Mouse (Mus musculus): ENCODE results near the gene Kat14. TPM values are rescaled to one million over a fixed set of nuclear protein-coding genes. Genes with fewer than 3 reads are reported as not detected.

The Kat14 gene
- total RNA-seq, 2 experiments from 2014 or later = 32.2 to 36.0 TPM

GRCm38 (mm10) chr2:144439191-144439700 lies 70.5 kb downstream of the Kat14 start:
- intact Hi-C loops (cut with DNase I) = no loop called here
- no peak for DNase-seq (ENCODE audit: low spot score in 2 of 2)

- intact Hi-C loops (cut with DNase I) = no loop called here
- DNase-seq (ENCODE audit: low spot score in 2 of 2) = peak; percentile 54 to 87
These were observed 72.7 kb downstream of the Kat14 start for GRCm38 (mm10) chr2:144441386-144441915.

GRCm38 (mm10) chr2:144446360-144446999 lies 77.7 kb downstream of the Kat14 start:
- intact Hi-C loops (cut with DNase I) = no loop called here
- DNase-seq (ENCODE audit: low spot score in 2 of 2) = peak in 1 of 2 experiments; percentile 33

GRCm38 (mm10) chr2:144450378-144450777 lies 81.6 kb downstream of the Kat14 start:
- no peak for DNase-seq (ENCODE audit: low spot score in 2 of 2)
- intact Hi-C loops (cut with DNase I) = loop anchor here (5.0 to 10.0 kb wide), 2 partner anchors 148 to 1336 kb away; no protein-coding TSS in a partner anchor

DNA sequence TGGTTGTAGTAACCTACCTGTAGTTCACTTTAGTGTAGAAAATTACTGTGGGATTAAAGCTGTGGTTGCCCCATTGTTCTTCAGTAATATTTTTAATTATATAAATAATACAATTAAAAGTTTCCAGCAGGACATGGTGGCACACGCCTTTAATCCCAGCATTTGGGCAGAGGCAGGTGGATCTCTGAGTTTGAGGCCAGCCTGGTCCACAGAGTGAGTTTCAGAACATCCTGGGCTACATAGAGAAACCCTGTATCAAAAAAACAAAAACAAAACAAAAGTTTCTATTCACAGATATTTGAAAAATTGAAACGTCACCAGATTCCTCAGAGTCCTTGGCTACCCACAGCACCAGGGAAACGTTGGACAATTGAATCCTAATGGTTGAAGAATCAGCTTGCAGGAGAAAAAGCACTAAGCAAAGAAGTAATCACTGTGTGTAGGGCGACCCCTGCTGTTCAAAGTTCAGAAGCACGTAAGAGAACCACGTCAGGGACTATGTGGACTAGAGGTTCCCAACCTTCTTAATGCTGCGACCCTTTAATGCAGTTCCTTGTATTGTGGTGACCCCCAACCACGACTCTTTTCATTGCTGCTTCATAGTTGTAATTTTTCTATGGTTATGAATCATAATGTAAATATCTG lies 83.7 kb downstream of the Kat14 start:
- intact Hi-C loops (cut with DNase I) = loop anchor here (2.0 to 10.0 kb wide), 4 partner anchors 150 to 1338 kb away; no protein-coding TSS in a partner anchor

More for the DNA sequence above, 83.7 kb downstream of the Kat14 start:
- DNase-seq (ENCODE audit: low spot score in 2 of 2) = peak; percentile 83 to 90

Other genes starting within 250 kb of the Kat14 start
- gene Mgme1, start 98.3 kb upstream of the Kat14 start, total RNA-seq (2021) = 1 to 10 TPM; 5.2 to 5.7 TPM
- 10 to 100 TPM; 77.5 to 81.3 TPM for gene Snx5, start 98.1 kb upstream of the Kat14 start, total RNA-seq (2021)
- 1 to 10 TPM; 6.8 to 8.6 TPM for gene Ovol2, start 36.8 kb upstream of the Kat14 start, total RNA-seq (2021)
- gene Pet117, start within 50 bp of the Kat14 start, total RNA-seq (2021) = 1 to 10 TPM; 7.4 to 9.1 TPM
- gene Dzank1, start 158.4 kb downstream of the Kat14 start, total RNA-seq (2021) = 100 to 1,000 TPM; 154 to 164 TPM
- gene Polr3f, start 158.7 kb downstream of the Kat14 start, total RNA-seq (2021) = 10 to 100 TPM; 23.9 to 26.5 TPM
- gene Rbbp9, start 181.9 kb downstream of the Kat14 start, total RNA-seq (2021) = 10 to 100 TPM; 27.7 to 28.4 TPM
- 10 to 100 TPM; 48.4 to 50.1 TPM for gene Sec23b, start 187.2 kb downstream of the Kat14 start, total RNA-seq (2021)
- 10 to 100 TPM; 49.7 to 51.4 TPM for gene Smim26, start 225.1 kb downstream of the Kat14 start, total RNA-seq (2021)
- gene Dtd1, start 230.9 kb downstream of the Kat14 start, total RNA-seq (2021) = 10 to 100 TPM; 57.8 to 58.3 TPM